Mouse (Mus musculus) heart, adult 9 months (tissue): ENCODE results near the gene Ncapd2.

Experiments used
- DNase-seq, 2 experiments: peaks; one replicate each; pipeline ENCODE4 v3.0.0; 2022; ENCODE audit warnings: low spot score in 2 of 2

The Ncapd2 gene

GRCm38 (mm10) chr6:125215148-125215954, 23.9 kb upstream of the Ncapd2 start, which contains the start of gene Vamp1:
Gene Vamp1, plus strand, starts transcription at chr6:125215551.
- peak; percentile 97 to 98 for DNase-seq

DNA sequence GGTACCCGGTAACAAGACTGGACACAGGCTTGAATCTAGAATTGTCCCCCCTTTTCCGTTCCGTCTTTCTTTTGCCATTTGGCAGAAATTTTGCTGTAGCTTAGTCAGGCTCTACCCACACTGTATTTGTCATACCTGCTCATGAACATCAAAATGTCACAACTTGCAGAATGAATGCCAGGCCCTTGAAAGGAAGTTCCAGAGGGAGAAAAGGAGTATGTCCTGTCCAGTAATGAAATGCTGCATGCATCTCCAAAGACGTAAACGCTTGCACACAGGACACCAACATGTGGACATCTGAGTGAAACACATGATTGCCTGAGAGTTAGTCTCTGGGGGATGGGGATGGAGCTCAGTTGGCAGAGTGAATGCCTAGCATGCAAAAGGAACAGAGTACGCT, 22.2 kb upstream of the Ncapd2 start:
- DNase-seq: no peak

GRCm38 (mm10) chr6:125213129-125213528, 21.6 kb upstream of the Ncapd2 start:
- no peak for DNase-seq

GRCm38 (mm10) chr6:125212621-125213020, 21.1 kb upstream of the Ncapd2 start:
- DNase-seq: no peak

- no peak for DNase-seq
Observed at GRCm38 (mm10) chr6:125210436-125210835, 18.9 kb upstream of the Ncapd2 start.

- DNase-seq: no peak
Observed at GRCm38 (mm10) chr6:125197166-125197565, 5.7 kb upstream of the Ncapd2 start.

- DNase-seq: peak in 1 of 2 experiments; percentile 45
Observed at GRCm38 (mm10) chr6:125196301-125196700, 4.8 kb upstream of the Ncapd2 start.

DNA sequence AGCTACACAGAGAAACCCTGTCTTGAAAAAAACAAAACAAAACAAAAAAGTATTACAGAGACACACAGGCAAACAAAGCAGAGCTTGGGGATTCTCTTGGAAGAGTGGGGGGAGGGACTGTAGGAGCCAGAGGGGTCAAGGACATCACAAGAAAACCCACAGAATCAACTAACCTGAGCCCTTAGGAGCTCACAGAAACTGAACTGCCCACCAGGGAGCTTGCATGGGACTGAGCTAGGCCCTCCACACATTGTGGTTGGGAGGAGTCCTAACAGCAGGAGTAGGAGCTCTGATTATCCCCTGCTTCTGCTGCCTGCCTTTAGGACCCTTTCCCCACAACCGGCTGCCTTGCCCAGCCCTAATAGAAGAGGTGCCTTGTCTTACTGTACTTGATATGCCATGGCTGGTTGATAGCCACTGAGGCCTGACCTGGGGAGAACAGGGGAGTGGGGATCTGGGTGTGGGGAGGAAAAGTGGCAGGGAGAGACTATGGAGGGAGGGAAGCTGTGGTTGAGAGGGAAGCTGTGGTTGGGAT, 4.1 kb upstream of the Ncapd2 start:
- no peak for DNase-seq

- no peak for DNase-seq
Observed at GRCm38 (mm10) chr6:125193390-125193789, 1.9 kb upstream of the Ncapd2 start.

- no peak for DNase-seq
Observed at GRCm38 (mm10) chr6:125192841-125193240, 1.3 kb upstream of the Ncapd2 start.

DNA sequence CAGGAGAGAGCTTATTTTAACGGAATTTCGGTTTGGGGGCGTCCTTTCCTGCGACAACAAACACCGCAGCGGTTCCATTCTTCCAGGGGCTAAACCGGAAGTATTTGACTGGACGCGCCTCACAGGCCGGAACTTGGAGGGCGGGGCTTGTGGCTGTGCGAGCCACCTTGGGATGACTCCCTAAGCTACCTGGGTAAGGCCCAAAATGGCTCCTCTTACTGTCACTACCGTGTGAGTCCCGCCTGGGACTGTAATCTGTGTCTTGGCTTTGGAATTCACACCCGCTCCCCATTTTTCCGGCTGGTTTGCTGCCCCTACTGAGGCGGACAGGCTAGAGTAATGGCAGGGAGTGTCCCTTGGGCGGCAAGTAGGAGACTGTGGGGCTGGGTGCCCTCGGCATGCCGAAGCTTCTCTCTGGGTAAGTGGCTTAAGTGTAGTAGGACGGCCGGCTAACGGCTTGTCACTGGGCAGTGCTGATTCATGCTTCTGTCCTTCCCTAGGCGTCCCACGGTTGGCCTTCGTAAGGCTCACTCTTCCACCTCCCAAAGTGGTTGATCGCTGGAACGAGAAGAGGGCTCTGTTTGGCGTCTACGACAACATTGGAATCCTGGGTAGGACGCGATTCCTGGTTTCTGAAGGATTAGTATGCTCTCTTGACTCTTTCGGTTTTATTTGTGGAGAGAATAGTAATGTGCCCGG, 664 bp upstream of the Ncapd2 start:
- peak; percentile 87 to 90 for DNase-seq

DNA sequence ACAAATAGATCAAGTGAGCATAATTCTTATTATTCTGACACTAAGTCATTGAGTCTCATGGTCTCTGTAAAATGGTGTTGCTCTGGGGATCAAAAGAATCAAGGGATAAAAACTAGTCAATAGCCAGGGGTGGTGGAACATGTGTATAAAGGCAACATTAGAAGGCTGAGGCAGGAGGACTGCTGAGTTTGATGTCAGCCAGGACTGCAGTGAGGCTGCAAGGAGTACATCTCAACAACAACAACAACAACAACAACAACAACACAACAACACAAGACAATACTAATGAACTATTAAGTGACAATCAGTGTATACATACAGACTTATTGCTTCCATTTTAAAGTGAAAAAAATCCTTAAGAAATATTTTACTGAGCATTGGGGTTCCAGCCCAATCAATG, 685 bp downstream of the Ncapd2 start:
- no peak for DNase-seq

DNA sequence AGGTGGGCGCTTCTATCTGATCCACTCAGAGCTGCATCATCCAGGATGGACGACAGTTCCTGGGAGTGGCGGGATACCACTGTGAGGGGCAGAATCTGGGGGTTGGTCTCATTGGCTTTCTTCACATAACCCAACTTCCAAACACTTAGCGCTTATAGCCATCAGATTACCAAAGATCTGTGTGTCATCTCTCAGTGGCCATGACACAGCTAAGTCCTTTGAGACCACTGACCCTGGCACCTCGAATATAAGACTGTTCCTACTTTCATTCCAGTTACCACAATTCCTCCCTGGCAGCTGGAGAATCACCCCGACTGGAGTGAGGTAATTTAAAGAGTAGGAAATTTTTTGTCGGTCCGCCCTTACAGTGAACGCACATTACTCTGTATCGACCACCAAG, 5.3 kb downstream of the Ncapd2 start:
- no peak for DNase-seq

GRCm38 (mm10) chr6:125182133-125182532, 9.4 kb downstream of the Ncapd2 start:
- DNase-seq: peak; percentile 37 to 38

DNA sequence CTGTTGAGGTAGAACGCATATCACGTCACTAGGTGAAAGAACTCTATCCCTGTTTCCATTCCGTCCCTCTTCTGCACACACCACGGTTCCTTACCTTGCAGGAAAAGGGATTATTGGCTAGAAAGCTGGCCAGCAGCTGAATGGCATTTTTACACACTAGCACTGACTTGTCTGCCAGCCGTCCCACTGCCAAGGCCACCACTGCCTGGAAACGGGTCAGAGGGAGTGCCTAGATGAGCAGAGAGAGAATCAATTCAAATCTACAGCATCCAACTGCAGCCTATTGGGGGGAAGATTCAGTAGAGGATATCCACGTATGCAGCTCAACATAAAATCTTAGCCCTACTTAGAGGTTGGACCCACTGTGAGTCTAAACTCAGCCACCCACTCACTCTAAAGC, 11.9 kb downstream of the Ncapd2 start:
- no peak for DNase-seq

DNA sequence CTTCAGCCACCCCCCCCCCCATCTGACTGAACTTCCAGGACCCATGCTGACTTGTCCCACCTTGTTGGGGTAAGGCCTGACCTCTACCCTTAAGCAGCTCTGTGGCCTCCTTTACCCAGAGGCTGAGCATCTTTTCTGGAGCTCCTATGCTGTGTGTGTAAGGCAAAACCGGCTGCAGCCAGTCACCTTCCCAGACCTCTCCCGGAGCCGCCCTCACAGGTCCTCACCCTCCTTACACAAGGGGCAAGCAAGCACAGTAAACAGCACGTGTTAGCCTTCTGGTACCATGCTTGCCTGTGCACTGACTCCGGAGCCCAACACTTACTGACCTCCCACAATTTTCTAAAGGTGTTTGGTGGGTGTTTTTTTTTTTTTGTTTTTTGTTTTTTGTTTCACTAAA, 16.0 kb downstream of the Ncapd2 start:
- DNase-seq: no peak

DNA sequence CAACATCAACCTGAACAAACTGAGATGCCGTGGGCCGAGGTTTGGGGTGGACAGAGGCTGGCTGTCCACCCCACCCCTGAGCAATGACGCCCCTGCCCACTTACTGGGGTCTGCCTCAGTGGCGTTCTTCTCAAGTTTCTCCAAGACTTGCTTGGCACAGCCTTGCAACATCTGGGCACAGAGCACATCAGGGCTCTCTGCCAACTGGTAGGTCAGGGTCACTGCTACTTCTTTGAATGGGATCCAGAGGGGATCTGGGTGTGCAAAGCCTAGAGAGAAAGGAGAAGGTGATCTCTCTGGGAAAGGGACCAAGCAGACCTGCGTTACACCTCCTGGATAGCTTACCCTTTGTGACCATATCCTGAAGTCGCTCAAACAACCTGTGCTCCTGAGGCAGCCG, 18.2 kb downstream of the Ncapd2 start:
- DNase-seq: no peak

DNA sequence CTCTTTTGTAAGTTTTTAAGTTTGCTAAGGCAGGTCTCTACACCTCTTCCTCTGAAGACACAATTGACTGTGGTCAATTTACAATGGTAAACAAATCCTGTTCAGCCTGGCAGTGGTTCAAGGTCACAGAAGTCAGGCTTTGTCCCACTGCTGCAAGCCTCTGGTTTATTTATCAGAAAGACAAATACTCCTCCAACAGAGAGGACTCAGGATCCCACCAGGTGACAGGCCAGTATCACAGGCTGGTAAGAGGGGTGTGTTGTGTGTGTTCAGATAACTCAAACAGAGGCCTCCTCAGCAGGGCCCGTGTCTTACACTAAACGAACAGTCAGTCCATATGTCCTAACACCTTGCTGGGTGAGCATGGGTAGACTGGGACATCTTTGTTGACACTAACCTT, 19.0 kb downstream of the Ncapd2 start:
- DNase-seq: no peak

DNA sequence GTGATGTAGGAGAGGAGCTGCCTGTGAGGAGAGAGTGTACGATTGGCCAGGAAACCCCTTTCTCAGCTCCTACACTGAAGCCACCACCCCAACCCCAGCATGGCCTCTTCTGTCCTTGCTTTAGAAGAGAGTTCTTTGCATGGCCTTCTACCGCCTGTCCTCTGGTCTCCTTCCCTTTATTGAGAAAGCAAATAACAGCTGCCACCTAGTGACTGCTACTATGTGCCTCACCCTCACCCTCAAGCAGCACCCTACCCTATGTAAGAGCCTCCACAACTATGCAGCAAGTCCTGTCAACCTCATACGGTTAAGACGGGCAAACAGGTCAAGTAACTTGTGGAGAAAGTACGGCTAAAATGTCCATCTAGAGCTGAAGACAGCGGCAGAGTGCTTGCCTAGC, 21.3 kb downstream of the Ncapd2 start:
- no peak for DNase-seq

DNA sequence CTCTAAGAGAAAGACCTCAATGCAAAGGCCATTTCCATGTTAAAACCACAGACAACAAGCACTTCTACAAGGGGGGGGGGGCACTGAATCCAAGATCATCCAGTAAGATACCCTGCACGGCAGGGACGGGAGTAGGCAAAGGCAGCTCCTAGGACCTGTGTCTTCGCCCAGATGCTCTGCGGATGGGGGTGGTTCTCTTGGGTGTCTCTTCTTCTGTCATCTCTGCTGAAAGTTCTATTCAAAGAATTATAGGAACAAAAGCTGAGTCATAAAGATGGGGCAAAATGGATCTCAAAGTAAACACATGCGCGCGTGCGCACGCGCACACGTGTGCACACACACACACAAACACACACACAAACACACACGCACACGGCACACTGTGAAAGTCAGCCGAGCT, 23.4 kb downstream of the Ncapd2 start:
- no peak for DNase-seq

DNA sequence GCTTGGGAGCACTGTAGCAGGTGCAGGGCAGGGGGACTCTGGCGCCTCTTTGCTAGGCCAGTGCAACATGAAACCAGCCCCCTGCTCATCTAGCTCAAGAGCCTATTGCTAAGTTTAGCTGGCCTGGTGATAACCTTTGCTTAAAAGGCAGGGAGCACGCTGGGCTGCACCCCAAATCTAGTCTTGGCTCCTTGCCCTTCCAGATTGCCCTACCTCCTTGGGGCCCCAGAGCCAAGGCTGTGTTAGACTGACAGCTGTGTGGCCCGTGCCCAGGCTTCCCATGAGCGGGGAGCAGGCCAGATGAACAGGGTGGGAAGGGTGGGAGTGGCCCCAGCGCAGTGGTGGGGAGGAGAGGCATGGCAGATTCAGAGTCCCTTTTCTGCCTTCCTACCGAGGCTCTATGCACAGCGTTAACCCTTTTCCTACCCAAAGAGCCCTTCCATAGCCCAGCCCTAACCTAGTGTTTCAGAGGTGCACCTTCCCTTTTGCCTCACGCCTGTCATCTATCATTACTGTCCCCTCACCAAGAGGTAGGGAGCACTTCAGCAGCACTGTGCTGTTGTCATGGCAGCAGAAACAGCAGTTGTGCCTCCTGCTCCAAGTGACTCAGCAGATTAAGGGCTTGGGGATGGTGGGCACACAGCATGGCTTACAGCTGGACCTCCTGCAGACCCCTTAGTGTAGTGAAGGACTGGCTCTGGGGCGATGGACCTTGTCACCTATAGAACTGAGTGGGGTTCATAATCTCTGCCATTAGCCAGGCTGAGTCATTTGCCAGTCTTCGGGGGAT, 24.4 kb downstream of the Ncapd2 start:
- peak; percentile 79 to 82 for DNase-seq
